Mouse (Mus musculus): Measurements from ENCODE around the gene Shisa6.

The Shisa6 gene

DNA sequence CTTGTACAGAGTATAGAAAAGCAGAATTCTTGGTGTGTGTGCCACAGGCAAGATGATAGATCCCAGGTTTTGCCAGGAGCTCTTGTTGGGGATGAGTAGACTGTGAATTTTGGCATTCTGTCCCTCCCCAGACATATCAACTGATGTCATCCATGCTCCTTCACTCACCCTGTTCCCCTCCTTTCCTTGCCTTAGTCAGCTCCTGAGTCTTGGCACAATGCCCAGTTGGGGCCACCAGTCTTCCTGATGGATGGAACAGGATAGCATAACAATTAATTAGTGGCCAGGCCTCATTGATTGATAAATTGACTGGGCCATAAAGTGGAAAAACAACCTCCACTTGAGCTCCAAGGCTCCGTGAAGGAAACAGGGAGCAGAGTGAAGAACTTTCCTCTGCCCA is 292.9 kb downstream of the Shisa6 start:
- DNase-seq (ENCODE audit: low spot score), result no peak

DNA sequence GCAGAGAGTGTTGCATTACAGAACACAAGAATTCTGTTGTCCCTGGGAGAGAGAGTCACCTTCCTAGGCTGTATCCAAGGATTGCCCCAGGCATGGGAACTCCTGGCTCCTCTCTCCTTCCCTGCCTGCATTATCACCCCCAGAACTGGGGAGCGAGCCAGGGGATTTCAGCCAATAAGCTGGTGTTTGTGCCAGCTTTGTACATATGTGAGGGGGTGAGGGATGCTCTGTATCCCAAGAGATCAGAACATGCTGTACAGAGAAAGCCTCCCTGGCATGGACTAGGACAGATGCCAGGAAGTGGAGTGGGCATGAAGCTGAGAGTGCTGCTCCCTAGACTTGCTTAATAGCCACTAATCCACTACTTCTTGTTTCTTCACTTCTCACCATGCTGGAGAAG is 303.6 kb downstream of the Shisa6 start:
- no peak for DNase-seq (ENCODE audit: low spot score)

GRCm38 (mm10) chr11:66218469-66218868 is 307.3 kb downstream of the Shisa6 start:
- DNase-seq (ENCODE audit: low spot score), result no peak

DNA sequence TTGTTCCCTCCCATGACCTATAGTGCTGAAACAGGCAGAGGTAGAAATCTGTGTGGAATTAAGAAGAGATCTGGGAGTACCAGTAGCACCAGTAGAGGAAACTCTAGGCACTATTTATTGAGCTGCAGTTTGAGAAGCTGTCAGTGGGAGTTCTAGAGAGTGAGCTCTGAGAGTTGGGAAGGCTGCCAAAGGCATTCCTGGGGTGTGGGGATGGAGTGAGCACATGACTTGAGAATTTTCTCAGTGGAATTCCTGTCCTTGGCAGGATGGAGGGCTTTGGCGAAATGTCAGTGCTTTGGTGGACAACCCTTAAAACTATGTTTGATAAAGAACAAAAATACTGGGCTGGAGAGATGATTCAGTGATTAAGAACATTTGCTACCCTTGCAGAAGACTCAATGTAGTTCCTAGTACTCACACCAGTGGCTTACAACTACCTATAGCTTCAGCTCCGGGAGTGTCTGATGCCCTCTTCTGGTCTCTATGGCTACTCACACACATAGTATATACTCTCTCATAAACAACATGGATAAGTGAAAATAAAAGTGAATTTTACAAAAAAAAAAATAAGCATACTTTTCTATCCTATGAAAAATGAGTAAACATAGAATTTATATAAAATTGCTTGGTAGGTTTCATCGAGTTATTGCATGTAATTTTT is 337.0 kb downstream of the Shisa6 start:
- DNase-seq (ENCODE audit: low spot score), result no peak

- DNase-seq (ENCODE audit: low spot score), result no peak
Measured at GRCm38 (mm10) chr11:66188146-66188545, 337.6 kb downstream of the Shisa6 start.

GRCm38 (mm10) chr11:66177781-66178180 is 348.0 kb downstream of the Shisa6 start:
- no peak for DNase-seq (ENCODE audit: low spot score)

DNA sequence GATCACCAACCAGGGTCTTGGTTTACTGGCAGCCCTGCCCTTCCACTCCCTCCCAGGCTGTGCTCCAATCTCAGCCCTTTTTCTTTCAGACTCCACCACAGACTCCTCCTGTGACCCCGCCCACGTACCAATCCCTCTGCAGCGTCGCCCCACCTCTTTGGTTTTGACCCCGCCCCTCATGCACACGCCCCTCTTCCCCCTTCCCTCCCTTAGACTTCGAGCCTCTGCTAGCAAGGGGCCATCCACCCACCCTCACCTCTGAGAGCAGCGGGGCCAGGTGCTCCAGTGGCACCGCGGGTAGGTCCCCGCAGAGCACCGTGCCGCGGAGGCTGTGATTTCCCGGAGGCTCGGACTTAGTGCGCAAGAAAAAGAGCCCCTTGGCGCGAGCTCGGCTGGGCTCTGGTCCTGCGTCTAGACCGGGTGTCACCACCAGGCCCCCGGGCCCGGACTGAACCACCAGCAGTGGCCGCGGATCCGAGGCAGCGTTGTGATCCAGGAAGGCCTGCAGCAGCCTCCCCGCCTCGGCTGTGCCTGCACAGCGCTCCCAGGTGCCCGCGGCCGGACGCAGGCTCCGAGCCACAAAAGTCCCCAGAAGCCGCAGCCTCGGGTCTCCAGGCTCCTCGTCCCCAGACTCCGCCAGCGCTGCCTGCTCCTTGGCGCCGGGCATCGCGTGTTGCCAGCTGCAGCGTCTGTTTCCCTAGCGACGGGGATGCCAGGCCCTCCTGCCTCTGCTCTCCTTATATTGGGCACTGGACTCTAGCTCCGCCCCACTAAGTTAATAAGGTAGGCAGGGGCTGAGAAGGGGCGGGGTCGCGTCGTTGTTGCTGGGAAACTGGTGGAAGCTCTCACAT is 357.7 kb downstream of the Shisa6 start, which contains the start of gene Dnah9:
Gene Dnah9, minus strand, starts transcription at position 751 of the 851 bp plus-strand sequence.
- DNase-seq (ENCODE audit: low spot score), result no peak

GRCm38 (mm10) chr11:66164022-66164421 is 361.7 kb downstream of the Shisa6 start:
- DNase-seq (ENCODE audit: low spot score), result no peak

All from MN1 (cell line).